Mouse (Mus musculus) gastrocnemius, adult 2 months (tissue): ENCODE results near the gene Cd69. TPM values are rescaled to one million over a fixed set of nuclear protein-coding genes. Genes with fewer than 3 reads are reported as not detected.

Experiments used
- DNase-seq: peaks from one replicate; pipeline ENCODE4 v3.0.0; 2022
- H3K27ac ChIP-seq: fragments of 200-600 bp; 2 replicates; pipeline ENCODE4 v1.8.1; 2022; ENCODE audit warnings: mild to moderate bottlenecking
- H3K4me3 ChIP-seq: fragments of 200-600 bp; 2 replicates; pipeline ENCODE4 v1.8.1; 2022; ENCODE audit warnings: mild to moderate bottlenecking, moderate library complexity
- CTCF ChIP-seq: fragments of 200-600 bp; IDR thresholded peaks from 2 replicates; pipeline ENCODE4 v1.8.1; 2022; ENCODE audit warnings: antibody characterized with exemption, mild to moderate bottlenecking, moderate library complexity
- intact Hi-C: fragments of 180-260 bp; cut with DNase I; formaldehyde crosslinking; loops from one replicate; pipeline ENCODE4 v1.15.1; 2025
- total RNA-seq, 2 experiments: library from RNA; stranded (reverse); gene quantifications; 2 replicates each; pipeline ENCODE4 v1.2.3; 2021

Cd69 gene
- total RNA-seq, 2 experiments from 2014 or later: not detected

DNA sequence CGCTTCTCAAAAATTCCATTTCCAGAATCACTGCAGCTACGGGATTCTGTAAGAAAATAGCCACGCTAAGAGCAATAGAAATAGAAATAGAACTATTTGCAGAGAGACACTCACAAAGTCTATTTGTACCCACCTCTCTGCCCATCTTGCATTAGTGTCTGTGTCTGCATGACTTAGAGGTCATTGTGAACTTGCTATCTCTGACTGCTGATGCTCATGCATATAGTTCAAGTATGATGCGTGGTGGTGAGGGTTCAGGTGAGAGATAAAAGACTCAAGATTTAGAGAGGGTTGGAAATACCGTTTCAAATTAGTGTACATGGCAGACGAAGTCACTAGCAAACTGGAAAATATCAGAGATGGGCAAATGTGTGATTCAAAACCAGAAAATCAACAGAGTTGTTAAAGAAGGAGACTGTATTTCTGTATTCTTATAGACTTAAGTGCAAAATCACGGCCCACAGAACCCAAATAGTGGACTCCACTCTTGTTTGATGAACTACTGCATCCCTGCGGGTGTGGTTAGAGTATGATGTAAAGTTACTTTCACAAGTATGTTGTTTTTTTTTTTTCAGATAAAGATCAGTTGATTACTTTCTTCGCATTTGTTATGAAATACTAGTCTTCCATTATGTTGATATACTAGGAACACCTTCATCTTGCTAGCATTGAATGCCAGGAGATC, 35.5 kb downstream of the Cd69 start:
- DNase-seq: no peak
- no peak for TF ChIP-seq CTCF
- intact Hi-C loops: loop anchor here (2.0 kb wide), 1 partner anchor 145 kb away; no protein-coding TSS in a partner anchor
- Histone ChIP-seq H3K27ac (no peak overlapping the region), H3K4me3 (no peak overlapping the region)

DNA sequence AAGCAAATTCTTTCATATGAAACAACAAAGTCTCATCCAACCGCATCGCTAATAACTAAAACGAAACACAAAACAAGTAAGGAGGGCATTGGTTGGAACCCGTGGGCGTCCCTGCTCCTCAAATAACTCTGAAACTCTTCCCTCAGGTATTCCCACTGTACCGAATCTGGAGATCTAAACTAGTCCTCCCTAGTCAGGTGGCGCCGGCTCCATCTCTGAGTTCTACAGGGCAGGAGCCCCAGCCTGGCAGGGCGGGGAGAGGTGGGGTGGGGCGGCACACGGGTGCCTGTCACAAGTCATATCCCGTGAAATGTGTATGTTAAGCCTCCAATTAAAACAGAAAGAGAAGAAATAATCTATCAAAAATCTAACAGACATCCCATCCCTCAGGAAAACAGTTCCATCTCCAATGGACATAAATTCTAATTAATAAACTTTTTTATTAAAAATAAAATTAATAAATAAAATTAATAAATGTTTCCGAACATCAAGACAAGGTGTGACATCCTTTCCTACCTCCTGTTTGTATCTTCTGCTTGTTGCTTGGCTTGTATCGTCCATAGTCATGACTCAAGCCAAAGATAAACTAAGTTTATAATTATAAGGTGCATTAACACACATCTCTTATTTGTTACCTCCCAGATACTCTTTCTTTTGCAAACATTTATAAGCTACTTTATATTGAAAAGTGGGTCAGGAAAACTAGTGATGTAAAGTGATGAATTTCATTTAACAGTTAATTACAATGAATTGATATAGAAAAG, 36.8 kb downstream of the Cd69 start:
- intact Hi-C loops: loop anchor here (2.0 kb wide), 1 partner anchor 144 kb away; no protein-coding TSS in a partner anchor
- no peak for TF ChIP-seq CTCF
- peak; percentile 80 for DNase-seq
- Histone ChIP-seq H3K4me3 (peak overlapping the region; percentile 75), H3K27ac (peak overlapping the region; percentile 99)

DNA sequence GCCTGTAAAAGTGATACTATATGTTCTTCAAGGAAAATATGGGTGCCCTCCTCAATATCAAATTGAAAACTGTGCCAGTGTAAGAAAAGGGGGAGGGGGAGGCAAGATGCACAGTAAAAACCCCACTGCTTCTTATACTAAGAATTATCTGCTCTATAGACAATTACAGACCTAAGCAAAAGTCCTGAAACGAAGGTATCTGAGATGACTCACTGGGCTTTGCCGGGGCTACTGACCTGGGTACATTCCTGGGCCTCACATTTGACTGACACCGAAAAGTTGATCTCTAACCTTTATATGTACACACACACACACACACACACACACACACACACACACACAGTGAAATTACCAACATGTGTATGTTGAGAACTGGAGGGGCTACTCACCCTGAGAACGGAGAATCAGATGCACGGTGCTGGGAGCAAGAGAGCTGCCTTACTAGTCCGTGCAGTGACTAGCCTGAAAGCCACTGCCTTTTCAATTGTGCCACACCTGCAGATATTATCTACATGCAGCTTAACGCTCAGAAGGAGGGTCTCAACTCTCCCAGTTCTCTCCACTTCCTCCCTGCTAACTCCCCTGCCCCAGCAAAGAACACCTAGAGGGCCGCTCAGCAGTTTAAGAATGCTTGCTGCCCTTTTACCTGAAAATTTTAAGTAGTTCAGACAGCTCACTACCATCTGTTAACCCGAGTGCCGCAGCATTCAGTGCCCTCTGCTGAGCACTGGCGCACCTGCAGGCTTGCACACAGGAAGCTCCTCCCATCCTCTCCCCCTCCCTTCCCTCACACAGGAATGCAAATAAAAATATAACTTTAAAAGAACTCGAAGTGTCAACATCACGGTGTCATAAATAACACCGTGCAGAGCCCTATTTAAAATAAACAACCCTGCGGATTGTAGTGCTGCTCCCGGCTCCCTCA, 37.6 kb downstream of the Cd69 start:
- intact Hi-C loops: loop anchor here (1.0 to 2.0 kb wide), 3 partner anchors 21 to 143 kb away; no protein-coding TSS in a partner anchor

DNA sequence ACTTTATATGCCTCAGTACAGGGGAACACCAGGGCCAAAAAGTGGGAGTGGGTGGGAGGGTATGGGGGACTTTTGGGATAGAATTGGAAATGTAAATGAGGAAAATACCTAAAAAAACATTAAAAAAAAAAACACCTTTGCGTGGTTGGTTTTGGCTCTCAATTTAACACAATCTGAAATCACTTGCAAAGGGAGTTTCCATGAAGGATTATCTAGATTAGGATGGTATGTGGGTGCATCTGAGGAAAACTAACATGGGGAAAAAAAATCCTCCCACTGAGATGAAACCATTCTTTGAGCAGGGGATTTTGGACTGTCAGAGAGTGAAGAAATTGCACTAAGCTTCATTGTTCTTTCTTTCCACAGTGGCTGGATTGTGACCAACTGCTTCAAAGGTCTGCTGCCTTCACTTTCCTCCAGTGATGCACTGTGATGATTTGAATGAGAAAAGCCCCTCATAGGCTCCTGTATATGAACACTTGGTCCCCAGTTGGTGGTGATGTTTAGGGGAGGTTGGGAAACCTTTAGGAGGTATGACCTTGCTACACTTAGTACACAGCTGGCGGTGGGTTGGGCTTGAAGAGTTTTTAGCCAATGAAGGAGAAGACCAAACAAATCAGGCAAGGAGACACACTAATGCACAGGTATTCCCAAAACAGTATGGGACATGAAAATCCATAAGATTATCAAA, 38.4 kb downstream of the Cd69 start:
- no peak for TF ChIP-seq CTCF
- intact Hi-C loops: loop anchor here (1.0 kb wide), 2 partner anchors 20 to 54 kb away; no protein-coding TSS in a partner anchor
- H3K4me3 ChIP-seq: peak overlapping the region; percentile 75
- DNase-seq: peak; percentile 66
- H3K27ac ChIP-seq: peak overlapping the region; percentile 99

More for the DNA sequence above, 37.6 kb downstream of the Cd69 start:
- DNase-seq: peak; percentile 91
- H3K27ac ChIP-seq: peak overlapping the region; percentile 99
- TF ChIP-seq CTCF: peak; percentile 97
- H3K4me3 ChIP-seq: peak overlapping the region; percentile 75

DNA sequence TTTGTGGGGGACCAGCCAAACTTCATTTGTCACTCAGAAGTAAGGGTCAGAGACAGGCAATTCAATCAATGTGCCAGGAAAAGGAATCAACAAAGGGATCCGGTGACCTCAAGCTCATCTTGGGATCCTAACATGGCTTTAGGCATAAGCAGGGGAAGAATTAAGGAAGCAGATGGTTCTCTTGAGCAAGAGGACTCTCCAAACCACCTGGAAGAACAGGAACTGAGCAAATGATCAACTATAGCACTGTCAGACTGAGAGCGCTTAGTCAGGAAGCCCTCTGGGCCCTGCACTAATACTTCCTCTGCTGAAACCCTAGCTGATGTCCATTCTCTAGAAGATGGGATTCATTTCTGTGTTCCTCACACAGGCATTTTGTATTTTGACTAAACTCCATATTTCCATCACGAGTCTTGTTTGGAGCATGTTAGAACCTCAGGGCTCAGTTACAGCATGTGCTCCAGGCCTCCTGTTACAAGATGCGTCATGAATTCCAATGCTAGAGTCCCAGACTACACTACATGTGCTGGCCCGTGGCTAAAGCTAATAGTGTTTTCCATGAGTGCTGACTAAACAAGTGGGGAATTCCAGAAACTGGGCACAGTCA, 39.3 kb downstream of the Cd69 start:
- DNase-seq: peak; percentile 75
- Histone ChIP-seq H3K4me3 (peak overlapping the region; percentile 75), H3K27ac (peak overlapping the region; percentile 99)
- intact Hi-C loops: no loop called here
- TF ChIP-seq CTCF: no peak

DNA sequence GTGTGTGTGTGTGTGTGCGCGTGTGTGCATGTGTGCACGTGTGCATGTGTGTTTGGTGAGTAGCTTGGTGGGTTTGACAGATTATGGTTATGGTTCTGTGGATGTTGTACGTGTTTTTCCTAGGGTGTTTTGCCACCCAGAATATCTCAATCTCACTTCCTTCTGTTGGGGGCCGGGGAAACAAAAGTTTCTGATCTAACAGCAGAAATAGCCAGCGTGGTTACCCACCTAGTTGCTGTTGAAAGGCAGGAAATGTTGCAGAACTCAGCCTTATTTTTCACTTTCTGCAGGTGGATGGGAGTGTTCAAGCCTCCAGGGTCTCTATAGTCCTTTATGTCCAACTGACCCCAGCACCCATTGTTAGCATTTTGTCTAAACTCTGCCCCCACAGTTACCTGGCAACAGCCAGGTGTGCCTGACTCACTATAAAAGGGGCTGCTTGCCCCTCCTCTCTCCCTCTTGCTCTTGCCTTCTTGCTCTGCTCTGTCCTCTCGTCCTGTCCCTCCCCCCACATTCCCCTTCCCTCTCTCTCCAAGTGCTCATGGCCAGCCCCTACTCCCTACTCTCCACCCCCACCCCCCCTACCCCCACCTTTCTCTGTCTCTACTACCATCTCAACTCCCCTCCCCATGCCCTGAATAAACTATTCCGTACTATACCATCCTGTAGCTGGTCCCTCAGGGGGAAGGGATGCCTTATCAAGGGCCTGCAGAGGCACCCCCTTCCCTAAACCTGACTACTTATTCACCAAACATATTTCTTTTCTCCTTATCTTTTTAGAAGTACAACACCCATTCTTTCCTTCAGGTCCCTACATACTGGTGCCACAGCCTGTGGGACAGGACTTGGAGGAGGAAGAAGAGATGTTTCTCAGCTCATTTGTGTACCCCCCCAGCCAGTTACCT, 40.5 kb downstream of the Cd69 start:
- Histone ChIP-seq H3K4me3 (peak overlapping the region; percentile 75), H3K27ac (peak overlapping the region; percentile 99)
- intact Hi-C loops: no loop called here
- TF ChIP-seq CTCF: no peak
- peak; percentile 57 for DNase-seq

DNA sequence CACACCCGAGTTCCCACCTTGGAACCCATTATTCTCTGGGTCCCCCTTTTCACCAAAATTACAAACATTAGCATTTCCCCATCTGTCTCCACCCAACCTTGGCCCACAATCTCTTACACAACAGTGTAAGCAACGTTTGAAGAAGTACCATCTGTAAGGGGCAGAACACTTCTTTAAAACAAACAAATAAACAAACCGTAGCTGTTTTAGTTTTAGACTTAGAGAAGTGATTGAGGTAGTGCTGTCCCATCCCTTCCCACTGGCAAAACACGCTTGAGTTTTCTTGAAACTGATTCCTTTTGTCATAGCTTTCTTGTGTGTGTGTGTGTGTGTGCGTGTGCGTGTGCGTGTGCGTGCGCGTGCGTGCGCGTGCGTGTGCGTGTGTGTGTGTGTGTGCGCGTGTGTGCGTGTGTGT, 41.3 kb downstream of the Cd69 start:
- no peak for TF ChIP-seq CTCF
- peak; percentile 25 for DNase-seq
- Histone ChIP-seq H3K4me3 (peak overlapping the region; percentile 59), H3K27ac (peak overlapping the region; percentile 95)
- intact Hi-C loops: no loop called here

DNA sequence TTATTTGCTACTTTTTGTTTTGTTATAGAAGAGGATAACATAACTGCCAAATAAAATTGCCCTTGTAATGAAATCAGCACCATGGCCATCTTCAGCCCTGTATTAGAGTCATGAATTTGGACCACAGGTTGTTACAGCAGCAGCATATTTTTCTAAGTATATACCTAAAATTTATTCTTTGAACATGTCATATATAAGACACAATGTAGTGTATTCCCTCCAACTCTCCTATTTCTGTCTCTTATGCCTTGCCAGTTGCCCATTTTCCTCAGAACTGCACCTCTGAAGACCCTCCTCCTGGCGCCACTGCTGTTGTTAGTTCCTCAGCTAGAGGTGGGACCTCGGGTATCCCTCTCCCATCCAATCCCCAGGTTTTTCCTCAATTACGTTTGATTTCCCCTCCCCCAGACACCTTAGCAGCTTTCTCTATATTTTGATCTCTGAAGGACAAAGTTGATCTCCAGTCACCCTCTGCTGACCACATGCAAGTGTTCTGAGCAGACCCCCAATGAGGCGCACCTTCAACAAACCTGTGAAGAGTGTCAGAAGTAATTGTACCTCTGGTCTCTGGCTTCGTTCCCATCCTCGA, 41.8 kb downstream of the Cd69 start:
- intact Hi-C loops: no loop called here
- Histone ChIP-seq H3K4me3 (peak overlapping the region; percentile 59), H3K27ac (peak overlapping the region; percentile 95)
- DNase-seq: no peak
- no peak for TF ChIP-seq CTCF

DNA sequence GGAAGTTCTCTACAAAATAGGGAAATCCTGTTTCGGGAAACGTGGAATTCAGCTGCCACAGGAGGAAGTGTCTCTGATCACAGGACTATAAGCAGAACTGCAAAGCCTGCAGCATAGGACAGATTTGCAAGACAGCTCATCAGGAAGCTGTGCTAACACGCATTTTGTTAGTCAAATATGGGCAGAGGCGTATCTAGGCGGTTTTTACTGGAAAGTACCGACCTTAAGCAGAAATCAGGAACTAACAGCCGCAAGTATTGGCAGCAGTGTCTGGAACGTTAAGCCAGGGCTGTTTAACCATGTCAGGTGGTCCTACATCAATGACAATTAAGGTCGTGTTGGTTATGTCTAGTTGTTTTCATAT, 42.4 kb downstream of the Cd69 start:
- TF ChIP-seq CTCF: no peak
- intact Hi-C loops: no loop called here
- H3K27ac ChIP-seq: peak overlapping the region; percentile 95

More for the DNA sequence above, 42.4 kb downstream of the Cd69 start:
- H3K4me3 ChIP-seq: peak overlapping the region; percentile 59
- DNase-seq: peak; percentile 30
